Mouse (Mus musculus) small intestine, adult 2 months (tissue): Measurements from ENCODE around the gene Hspbp1. TPM values are rescaled to one million over a fixed set of nuclear protein-coding genes. Genes with fewer than 3 reads are reported as not detected.

Source experiments
- H3K27ac ChIP-seq: fragments of 200-500 bp; 2 replicates; pipeline ENCODE4 v1.5.1; 2012; ENCODE audit warnings: low read depth, low read length, control low read depth, inconsistent platforms; ENCODE audit not compliant: insufficient read depth
- H3K27me3 ChIP-seq: fragments of 200-500 bp; 2 replicates; pipeline ENCODE4 v1.6.1; 2012; ENCODE audit warnings: mild to moderate bottlenecking, moderate library complexity, low read length, inconsistent platforms; ENCODE audit not compliant: control insufficient read depth, insufficient read depth
- H3K36me3 ChIP-seq: fragments of 200-500 bp; 2 replicates; pipeline ENCODE4 v1.6.1; 2012; ENCODE audit warnings: mild to moderate bottlenecking, low read length, control low read depth, inconsistent platforms; ENCODE audit not compliant: control insufficient read depth, insufficient read depth
- H3K4me1 ChIP-seq: fragments of 200-500 bp; 2 replicates; pipeline ENCODE4 v1.6.1; 2012; ENCODE audit warnings: low read length, inconsistent platforms, mixed read lengths; ENCODE audit not compliant: control insufficient read depth, insufficient read depth, insufficient read length
- H3K4me3 ChIP-seq: fragments of 200-500 bp; 2 replicates; pipeline ENCODE4 v1.5.1; 2012; ENCODE audit warnings: low read depth, mild to moderate bottlenecking, control low read depth, inconsistent platforms, low read length, moderate library complexity
- CTCF ChIP-seq: fragments of 200-500 bp; IDR thresholded peaks from 2 replicates; pipeline ENCODE4 v1.5.1; 2012; ENCODE audit warnings: low read depth, mild to moderate bottlenecking, control low read depth, inconsistent platforms, low read length, moderate library complexity, mixed read lengths; ENCODE audit not compliant: insufficient replicate concordance, insufficient read length; ENCODE audit errors: extremely low read depth
- POLR2A ChIP-seq: fragments of 200-500 bp; IDR thresholded peaks from 2 replicates; pipeline ENCODE4 v1.6.1; 2012; ENCODE audit warnings: low read depth, mild to moderate bottlenecking, control low read depth, inconsistent platforms, low read length, moderate library complexity
- WGBS: fragments of 180-500 bp; shearing (Covaris S2); methylation state at CpG from one replicate; pipeline ENCODE4 v1.1.7; 2018; 5-methylcytosine and 5-hydroxymethylcytosine counted together
- polyA plus RNA-seq: library from polyadenylated mRNA; depleted of rRNA; stranded (reverse); fragments of >200 nt; gene quantifications from 2 replicates; pipeline ENCODE4 v1.2.3, GENCODE M21; 2012

Gene Hspbp1
- polyA plus RNA-seq, 1 experiment, result 29.0 TPM

DNA sequence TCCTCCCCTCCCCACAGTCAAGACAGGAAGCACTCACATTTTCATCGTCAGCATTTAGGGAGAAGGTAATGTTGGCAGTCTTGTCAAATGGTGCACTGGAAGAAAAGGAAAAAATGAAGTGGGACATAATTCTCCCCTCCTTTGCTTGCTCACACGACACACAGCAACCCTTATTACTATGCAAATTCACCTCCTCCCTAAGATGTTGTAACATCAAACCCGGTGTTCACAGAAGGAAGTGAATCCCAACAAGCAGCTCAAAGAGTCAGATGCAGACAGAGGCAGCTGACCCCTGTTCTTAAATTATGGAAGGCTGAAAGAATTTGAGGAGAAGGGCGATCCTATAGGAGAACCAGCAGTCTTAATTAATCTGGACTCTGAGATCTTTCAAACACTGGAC lies 48.7 kb downstream of the Hspbp1 start:
- TF ChIP-seq POLR2A (no peak), CTCF (no peak)
- Histone ChIP-seq H3K4me3 (no peak overlapping the region), H3K36me3 (peaks cover 77% of the 10 kb centered on the region), H3K27me3 (no peaks in the 10 kb centered on the region), H3K27ac (no peak overlapping the region), H3K4me1 (peaks cover 5% of the 10 kb centered on the region)
- WGBS, result 75% methylated on average over 4 of the region's 4 CpGs

DNA sequence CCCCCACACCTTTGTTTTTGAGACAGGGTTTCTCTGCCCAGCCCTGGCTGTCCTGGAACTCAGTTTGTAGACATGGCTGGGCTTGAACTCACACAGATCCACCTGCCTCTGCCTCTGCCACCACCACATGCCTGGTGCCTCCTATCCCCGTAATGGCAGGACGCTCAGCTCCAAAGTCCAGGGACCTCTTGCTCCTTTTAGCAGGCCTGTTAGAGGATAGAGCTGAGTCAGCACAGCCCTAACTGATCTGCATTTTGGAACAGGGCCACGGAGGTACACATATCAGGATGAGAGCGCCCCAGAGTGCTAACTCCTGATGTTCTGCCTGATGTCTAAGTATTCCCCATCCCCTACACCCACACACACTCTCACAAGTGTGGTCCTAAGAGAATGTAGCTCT lies 53.8 kb downstream of the Hspbp1 start, which contains the start of gene Tmem86b:
TSS of gene Tmem86b (minus strand) at position 392 of the 400 bp plus-strand sequence.
- peaks cover 16% of the 10 kb centered on the region for H3K4me1 ChIP-seq
- H3K27me3 ChIP-seq, result no peaks in the 10 kb centered on the region
- H3K27ac ChIP-seq, result peak within 1 kb of the TSS; percentile 89
- no peak within 1 kb of the TSS for H3K4me3 ChIP-seq
- peaks cover 52% of the 10 kb centered on the region for H3K36me3 ChIP-seq
- WGBS, result 26% methylated on average over 4 of the region's 4 CpGs
- TF ChIP-seq CTCF (no peak), POLR2A (no peak)

DNA sequence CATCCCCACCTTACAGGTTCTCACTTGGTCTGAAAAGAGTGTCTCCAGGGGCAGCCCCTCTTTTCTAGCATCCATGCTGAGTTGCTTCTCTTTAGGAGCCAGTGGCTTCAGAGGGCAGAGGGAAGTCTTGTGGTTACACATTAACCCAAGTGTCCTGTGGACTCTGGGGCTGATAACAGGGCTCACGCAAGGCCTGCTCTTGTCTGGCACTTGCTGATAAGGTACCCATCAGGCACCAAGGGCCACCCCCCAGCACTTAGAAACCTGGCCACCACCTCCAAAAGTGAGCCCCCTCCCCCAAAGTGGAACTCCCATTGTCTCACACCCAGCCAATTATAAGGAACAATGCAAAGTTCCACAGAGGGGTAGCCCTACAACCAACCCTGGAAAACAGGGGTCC lies 54.7 kb downstream of the Hspbp1 start:
- 19% methylated on average over 1 of the region's 1 CpGs for WGBS
- H3K27me3 ChIP-seq, result no peaks in the 10 kb centered on the region
- H3K27ac ChIP-seq, result peak overlapping the region; percentile 89
- peaks cover 46% of the 10 kb centered on the region for H3K36me3 ChIP-seq
- peaks cover 16% of the 10 kb centered on the region for H3K4me1 ChIP-seq
- H3K4me3 ChIP-seq, result peak overlapping the region; percentile 63
- TF ChIP-seq CTCF (no peak), POLR2A (no peak)

- peaks cover 16% of the 10 kb centered on the region for H3K4me1 ChIP-seq
- 42% methylated on average over 5 of the region's 5 CpGs for whole genome bisulfite sequencing
- H3K27ac ChIP-seq, result peak overlapping the region; percentile 77
- H3K4me3 ChIP-seq, result peak overlapping the region; percentile 63
- no peaks in the 10 kb centered on the region for H3K27me3 ChIP-seq
- peaks cover 42% of the 10 kb centered on the region for H3K36me3 ChIP-seq
- TF ChIP-seq POLR2A (no peak), CTCF (no peak)
These were observed 55.3 kb downstream of the Hspbp1 start for GRCm38 (mm10) chr7:4629586-4629985.

- no peak overlapping the region for H3K27ac ChIP-seq
These were observed 58.9 kb downstream of the Hspbp1 start for GRCm38 (mm10) chr7:4625928-4626327.

DNA sequence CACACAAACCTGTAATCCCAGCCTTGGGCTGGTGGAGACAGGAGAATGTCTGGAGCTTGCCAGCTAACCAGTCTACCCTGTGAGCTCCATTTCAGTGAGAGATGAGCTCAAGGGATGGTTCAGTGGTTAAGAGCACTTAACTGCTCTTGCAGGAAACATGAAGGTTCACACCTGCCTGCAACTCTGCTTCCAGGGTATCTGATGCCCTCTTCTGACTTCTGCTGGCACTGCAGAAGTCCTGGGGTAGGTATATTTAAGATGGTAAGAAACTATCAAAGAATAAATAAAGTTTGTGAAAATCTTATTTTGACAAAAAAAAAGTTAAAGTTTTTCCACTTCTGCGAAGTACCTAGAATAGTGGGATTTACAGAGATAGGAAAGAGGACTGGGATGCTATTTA lies 60.5 kb downstream of the Hspbp1 start:
- peaks cover 10% of the 10 kb centered on the region; the same call in 1 of the 2 replicates for H3K36me3 ChIP-seq
- H3K27ac ChIP-seq, result no peak overlapping the region
- H3K27me3 ChIP-seq, result no peaks in the 10 kb centered on the region
- TF ChIP-seq CTCF, result peak; percentile 42; the same call in 1 of the 2 replicates
- no peak for TF ChIP-seq POLR2A
- WGBS, result 53% methylated on average over 1 of the region's 1 CpGs
- peaks cover 7% of the 10 kb centered on the region; the same call in 1 of the 2 replicates for H3K4me1 ChIP-seq
- no peak overlapping the region for H3K4me3 ChIP-seq

More at GRCm38 (mm10) chr7:4625928-4626327, 58.9 kb downstream of the Hspbp1 start:
- Histone ChIP-seq H3K36me3 (peaks cover 11% of the 10 kb centered on the region; the same call in 1 of the 2 replicates), H3K4me3 (no peak overlapping the region), H3K4me1 (peaks cover 10% of the 10 kb centered on the region; the same call in 1 of the 2 replicates), H3K27me3 (no peaks in the 10 kb centered on the region)
- WGBS, result 82% methylated on average over 2 of the region's 2 CpGs
- no peak for TF ChIP-seq POLR2A

- 14% methylated on average over 4 of the region's 4 CpGs for WGBS
- H3K4me3 ChIP-seq, result no peak overlapping the region
These were observed 61.2 kb downstream of the Hspbp1 start for GRCm38 (mm10) chr7:4623544-4624189.

GRCm38 (mm10) chr7:4619979-4620378 lies 64.9 kb downstream of the Hspbp1 start:
- no peak for TF ChIP-seq POLR2A
- no peak for TF ChIP-seq CTCF
- no peaks in the 10 kb centered on the region for H3K27me3 ChIP-seq
- H3K4me1 ChIP-seq, result no peaks in the 10 kb centered on the region; the same call in 1 of the 2 replicates
- 14% methylated on average over 1 of the region's 1 CpGs for WGBS
- no peaks in the 10 kb centered on the region for H3K36me3 ChIP-seq
- H3K27ac ChIP-seq, result no peak overlapping the region
- no peak overlapping the region for H3K4me3 ChIP-seq

More at GRCm38 (mm10) chr7:4623544-4624189, 61.2 kb downstream of the Hspbp1 start:
- H3K27ac ChIP-seq, result no peak overlapping the region
- H3K27me3 ChIP-seq, result no peaks in the 10 kb centered on the region
- no peak for TF ChIP-seq POLR2A
- peak; percentile 57; the same call in 1 of the 2 replicates for TF ChIP-seq CTCF
- peaks cover 3% of the 10 kb centered on the region; the same call in 1 of the 2 replicates for H3K4me1 ChIP-seq
- H3K36me3 ChIP-seq, result peaks cover 7% of the 10 kb centered on the region; the same call in 1 of the 2 replicates
